Comparison of ENCODE assay signal across 16 mouse cellular contexts in the genomic region with DNA sequence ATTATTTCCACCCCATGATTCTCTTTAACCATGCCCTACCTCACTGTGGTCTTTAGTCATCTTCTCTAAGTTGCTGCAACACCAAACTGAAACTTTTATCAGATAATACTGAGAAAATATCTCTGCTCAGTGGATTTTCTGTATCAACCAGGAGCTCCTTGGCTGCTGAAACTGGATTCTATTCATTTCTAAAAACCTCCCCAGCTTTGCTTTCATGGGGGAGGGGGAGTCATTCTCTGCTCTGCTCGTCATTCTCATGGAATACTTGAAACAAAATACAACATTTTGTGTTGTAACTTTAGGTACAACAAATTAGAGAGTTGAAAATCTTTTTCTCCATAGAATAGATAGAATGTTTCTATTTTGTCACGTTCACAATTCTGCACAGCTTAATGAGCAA.
"Had no signal": no experiment of that assay in that cellular context is flagged by ENCODE, and none has a peak within 500 bp of the region (broad histone marks: within the 10 kb centered on the region; RNA-seq: fewer than 3 reads in every experiment).

No protein-coding gene starts in this region.

- H3K36me3 ChIP-seq: neural tube, embryonic 12.5 days; neural tube, embryonic 13.5 days; neural tube, embryonic 15.5 days; stomach, embryonic 15.5 days had no signal

- DNase-seq: retina, postnatal 1 day; right cerebral cortex, adult 18-20 months; right cerebral cortex, postnatal 25 days; right cerebral cortex, postnatal 4 days; spleen, adult 18-20 months; thymus, adult 18-20 months; thymus, adult 2 months; thymus, postnatal 14 days; thymus, postnatal 25 days; thymus, postnatal 36 days; thymus, postnatal 4 days had no signal

- H3K4me2 ChIP-seq: neural tube, embryonic 12.5 days; neural tube, embryonic 13.5 days; neural tube, embryonic 15.5 days; stomach, embryonic 15.5 days had no signal

- H3K9ac ChIP-seq: neural tube, embryonic 12.5 days; neural tube, embryonic 13.5 days; neural tube, embryonic 15.5 days; stomach, embryonic 15.5 days had no signal

- H3K27ac ChIP-seq: neural tube, embryonic 12.5 days; neural tube, embryonic 13.5 days; neural tube, embryonic 15.5 days; stomach, embryonic 15.5 days; stomach, postnatal 0 days had no signal

- H3K27me3 ChIP-seq: neural tube, embryonic 12.5 days; neural tube, embryonic 13.5 days; neural tube, embryonic 15.5 days; stomach, embryonic 15.5 days had no signal

- H3K4me1 ChIP-seq: neural tube, embryonic 12.5 days; neural tube, embryonic 15.5 days; stomach, embryonic 15.5 days had no signal

- H3K4me3 ChIP-seq: neural tube, embryonic 12.5 days; neural tube, embryonic 13.5 days; neural tube, embryonic 15.5 days; stomach, embryonic 15.5 days had no signal

- H3K9me3 ChIP-seq: neural tube, embryonic 12.5 days; neural tube, embryonic 13.5 days; neural tube, embryonic 15.5 days; stomach, embryonic 15.5 days had no signal
